Mouse (Mus musculus) brain, adult 2 months (tissue): ENCODE measurements at regions not wholly inside any gene's neighbourhood (a gene's known extent, or its start where the extent isn't known, plus 50 kb on each side); places are given as distances from the start of the nearest gene placed in this dataset.

Experiments
- DNase-seq: peaks from one replicate; pipeline ENCODE4 v3.0.0; 2011; ENCODE audit warnings: low read depth, low spot score

DNA sequence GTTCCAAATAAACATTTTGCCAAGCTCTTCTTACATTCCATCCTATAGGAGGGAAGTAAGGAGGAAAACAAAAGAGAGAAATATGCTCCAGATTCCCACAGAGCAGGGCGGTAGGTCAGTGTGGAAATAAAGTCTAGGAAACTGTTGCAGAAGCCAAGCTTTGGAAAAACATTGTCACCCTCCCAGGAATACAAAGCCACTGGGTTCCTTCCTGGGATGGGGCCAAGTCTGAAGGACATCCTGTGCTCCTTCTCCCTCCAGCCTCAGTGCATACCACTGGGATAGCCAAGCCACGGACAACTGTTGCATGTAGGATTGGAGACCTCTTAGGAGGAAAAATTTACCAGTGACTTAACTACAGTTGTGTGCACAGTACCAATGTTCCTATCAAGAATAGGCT lies 195.8 kb upstream of the Cdyl start:
- no peak for DNase-seq

DNA sequence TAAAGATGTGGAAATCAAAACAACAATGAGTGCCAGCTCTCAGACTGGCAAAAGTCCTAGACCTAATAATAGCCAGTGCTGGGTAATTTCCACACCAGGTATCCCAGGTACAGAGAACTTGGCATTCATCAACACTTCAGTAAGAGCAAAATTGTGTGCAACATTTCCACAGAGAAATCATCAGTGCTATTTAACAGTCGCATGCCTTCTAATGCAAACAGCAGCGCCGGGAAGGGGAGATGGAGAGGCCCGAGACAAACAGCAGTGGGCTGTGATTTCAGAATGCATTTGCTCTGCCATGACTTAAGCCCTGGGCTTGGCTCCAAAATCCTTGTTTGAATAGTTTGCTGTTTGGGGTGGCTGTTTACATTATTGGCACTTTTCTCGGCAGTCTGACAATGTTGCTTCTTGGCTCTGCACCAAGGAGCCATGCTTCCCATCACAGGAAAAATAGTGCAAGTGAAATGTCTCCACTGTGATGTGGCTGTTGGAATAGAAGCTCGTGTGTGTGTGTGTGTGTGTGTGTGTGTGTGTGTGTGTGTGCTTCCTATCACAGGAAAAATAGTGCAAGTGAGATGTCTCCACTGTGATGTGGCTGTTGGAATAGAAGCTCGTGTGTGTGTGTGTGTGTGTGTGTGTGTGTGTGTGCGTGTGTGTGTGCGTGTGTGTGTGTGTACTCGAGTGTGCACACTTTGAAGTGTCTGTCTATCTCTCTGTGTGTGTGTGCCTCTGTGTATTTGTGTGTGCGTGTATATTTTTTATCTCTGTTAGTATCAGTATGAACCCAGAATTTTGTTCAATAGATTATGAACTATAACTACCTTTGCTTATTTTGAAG lies 190.1 kb upstream of the Cdyl start:
- peak; percentile 90 for DNase-seq

DNA sequence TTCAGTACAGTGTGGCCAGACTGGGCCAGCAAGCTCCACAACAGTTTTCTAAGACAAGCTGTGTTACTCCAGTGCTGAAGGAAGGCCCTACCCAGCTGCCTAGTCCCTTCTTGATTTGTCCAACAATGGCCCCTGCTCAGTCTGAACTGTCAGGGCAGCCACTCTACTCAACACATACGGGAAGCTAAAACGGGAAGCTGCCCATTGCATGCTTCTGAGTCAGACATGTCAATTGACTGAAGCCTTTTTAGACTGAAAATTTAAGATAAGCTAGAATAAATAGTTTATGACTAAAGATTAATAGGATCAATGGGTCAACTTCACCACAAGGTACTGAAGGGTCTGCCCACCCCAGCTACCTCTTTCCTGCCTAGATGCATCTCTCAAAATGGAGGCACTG lies 181.4 kb upstream of the Cdyl start:
- DNase-seq: no peak

DNA sequence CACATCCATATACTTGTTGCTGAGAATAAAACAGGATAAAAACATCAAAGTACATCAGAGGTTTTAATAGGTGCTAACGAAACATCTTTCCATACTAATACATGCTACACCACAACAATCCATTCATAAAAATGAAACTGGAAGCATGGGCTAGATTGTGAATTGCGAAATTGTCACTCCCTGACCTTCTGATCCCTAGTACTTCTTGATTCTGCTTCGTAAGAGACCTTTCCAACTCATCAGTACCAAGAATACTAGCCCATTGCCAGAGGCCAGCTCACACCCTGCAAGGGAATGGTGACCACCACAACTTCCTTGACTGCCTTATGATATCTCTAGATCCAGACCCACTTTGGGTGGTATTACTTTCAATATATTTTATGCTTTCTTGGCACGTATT lies 177.3 kb upstream of the Cdyl start:
- DNase-seq: no peak

DNA sequence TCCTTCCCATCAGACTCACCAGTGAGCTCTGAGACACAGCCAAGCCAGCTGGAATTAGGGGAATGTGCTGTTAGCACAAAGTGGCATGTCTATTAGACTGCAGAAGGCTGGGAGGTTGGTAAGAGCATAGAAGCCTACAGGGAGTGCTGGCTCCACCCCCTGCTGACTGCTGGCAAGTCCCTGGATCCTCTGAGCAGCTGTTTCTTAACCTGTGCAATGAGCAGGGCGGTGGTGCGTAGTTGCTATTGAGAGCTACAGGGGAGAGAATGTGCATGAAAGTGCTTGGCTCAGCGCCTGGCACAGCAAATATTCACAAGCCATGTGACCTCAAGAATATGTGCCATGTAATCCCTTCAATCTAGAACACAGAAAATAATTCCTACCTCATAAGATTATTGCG lies 173.5 kb upstream of the Cdyl start:
- peak; percentile 34 for DNase-seq

DNA sequence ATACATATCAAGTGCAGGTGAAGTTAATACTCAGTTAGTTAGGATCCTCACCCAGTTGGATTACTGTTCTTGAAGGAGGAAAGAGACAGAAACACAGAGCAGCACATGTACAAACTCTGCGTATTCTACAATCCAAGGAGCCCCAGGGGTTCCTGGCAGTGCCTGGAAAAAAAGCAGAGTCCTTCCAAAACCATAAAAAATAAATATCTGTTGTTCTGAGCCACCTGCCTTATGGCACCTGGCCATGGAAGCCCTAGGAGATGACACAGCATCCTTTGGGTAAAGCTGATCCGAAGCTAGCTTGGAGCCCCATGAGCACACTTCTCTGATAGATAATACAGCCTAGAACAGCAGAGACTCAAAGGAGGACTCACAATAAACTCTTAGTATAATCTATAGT lies 159.9 kb upstream of the Cdyl start:
- peak; percentile 65 for DNase-seq

DNA sequence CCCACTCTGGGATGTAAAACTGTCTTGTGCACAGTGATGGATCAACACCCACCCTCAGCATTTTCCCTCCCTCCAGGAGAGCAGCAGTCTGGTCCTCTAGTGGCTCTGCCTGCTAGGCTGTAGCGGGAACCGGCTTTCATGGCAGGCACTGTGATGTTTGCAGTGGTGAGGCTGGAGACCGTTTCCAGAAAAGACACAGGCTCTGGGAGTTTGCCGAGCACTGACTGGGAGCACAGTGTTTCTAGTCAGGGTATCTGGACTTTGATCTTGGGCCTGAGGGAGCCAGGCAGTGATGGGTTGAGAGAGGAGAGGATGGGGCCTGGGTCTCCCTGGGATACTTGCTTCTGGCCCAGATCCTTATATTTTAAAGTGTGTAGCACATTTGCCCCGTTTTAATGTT lies 158.7 kb upstream of the Cdyl start:
- peak; percentile 40 for DNase-seq

DNA sequence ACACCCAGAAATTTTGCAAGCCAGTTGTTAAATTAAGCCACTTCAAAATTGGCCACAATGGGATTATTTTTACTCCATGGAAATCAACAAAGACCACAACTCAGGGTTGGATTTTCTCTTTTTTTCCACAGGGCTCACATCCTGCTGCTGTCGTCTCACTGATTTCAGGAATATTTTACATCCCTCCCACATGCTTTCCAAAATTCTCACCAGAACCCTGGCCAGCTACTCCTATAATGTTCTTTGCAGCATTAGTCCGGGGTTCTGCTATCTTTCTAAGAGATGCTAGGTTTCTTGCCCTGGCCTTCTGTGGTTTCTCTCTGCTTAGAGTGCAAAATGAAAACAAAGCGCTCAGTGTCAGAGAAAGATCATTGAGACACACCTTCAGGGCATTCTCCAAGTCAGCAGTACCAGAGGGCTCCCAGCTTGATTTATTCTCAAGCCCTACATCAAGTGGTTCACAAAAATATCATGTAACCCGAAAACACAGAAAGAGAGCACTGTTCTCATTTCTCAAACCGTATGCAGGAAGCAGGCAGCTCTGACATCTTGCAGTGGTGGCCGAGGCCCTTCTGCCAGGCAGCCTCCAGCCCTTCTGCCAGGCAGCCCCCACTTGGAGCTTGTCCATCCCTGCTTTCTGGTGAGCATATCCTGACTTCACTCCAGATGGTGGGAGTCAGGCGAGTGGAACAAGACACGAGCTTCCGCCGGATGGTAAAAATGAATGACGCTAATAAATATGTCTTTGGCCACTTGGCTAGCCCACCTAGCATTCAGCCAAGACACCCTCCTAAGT lies 158.1 kb upstream of the Cdyl start:
- DNase-seq: peak; percentile 94

DNA sequence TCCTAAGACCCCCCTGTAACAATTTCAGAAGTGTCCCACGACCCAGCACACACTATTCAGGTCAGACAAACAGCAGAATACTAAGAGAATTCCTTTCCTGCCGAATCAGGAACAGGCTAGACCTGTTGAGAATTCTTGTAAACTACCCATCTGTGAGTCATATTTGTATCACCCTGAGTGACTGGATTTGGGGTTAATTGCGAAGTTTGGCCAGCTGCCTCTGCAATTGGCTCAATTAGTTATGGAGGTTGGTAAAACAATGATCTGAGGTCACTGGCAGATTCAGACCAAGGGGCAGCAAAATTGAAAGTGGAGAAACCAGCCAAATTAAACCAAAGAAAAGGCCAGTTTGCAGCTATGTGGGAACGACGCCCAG lies 157.5 kb upstream of the Cdyl start:
- peak; percentile 66 for DNase-seq

DNA sequence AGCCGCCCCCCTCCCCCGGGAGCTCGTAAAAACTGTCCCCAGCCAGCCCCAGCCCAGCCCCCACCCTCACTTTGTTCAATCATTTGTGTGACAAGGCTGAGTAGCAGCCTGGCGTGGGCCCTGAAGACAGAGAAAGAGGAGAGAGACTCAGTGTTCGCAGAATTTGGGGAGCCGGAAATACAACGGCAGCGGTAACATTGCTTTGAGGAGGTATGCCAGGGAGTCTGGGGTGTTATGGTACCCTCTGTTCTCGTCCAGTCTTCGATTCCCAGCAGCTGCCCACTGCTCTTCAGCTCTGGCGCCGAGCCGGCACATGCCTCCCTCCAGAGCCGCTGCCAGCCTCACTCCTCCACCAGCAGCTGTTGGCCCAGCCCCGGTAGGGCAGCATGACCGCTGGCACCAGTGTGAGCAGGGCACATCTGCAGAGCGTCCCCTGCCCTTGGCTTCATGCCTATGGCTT lies 156.2 kb upstream of the Cdyl start:
- DNase-seq: peak; percentile 82

DNA sequence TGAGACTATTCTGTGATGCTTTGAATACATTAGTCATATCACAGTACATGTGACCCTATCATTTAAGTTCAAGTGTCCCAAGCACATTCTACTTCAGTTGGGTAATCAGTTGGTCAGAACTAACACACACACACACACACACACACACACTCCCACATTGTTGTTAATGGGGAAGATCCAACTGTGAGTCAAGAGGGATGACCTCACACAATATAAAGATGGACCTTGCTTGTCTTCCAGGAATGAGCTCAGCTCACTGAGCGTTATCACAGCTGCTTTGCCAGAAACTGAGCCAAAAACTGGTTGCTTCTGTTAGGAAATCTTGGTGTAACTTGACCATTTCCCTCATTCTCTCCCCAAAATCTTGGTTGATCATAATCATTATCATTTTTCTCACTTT lies 152.4 kb upstream of the Cdyl start:
- no peak for DNase-seq

DNA sequence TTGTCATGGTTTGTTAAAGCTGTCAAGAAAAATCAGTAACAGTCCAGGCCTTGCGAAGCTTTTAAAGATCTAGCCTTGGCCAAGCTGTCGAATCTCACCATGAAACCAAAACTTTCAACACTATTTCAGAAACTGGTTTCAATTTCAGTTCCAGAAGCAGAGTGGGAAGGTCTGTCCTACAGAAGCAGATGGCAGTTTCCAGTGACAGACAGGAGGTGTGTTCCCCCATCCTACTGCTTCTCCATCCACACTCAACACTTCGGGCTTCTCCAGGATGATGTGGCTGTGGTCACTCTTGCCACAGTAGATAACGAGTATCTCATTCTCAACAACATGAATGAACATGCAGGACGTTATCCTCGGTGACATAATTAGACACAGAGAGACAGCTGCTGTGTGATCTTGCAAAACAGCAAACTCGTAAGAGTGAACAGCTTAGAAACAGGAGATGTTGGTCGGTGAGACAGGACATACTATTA lies 147.6 kb upstream of the Cdyl start:
- peak; percentile 78 for DNase-seq

DNA sequence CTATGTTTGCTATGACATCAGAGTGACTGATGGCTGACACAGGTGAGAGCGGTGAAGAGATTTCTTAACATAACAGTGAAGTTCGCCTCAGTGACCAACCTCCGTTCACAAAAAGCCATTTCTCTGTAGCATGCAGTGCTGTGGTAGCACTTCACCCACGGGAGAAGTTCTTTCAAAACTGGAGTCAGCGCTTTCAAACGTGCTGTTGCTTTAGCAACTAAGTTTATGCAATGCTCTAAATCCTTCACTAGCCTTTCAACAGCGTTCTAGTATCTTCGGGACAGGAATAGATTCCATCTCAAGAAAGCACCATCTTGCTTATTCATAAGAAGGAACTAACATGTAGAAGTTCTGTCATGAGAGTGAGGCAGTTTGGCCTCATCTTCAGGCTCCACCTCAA lies 146.5 kb upstream of the Cdyl start:
- DNase-seq: peak; percentile 79

DNA sequence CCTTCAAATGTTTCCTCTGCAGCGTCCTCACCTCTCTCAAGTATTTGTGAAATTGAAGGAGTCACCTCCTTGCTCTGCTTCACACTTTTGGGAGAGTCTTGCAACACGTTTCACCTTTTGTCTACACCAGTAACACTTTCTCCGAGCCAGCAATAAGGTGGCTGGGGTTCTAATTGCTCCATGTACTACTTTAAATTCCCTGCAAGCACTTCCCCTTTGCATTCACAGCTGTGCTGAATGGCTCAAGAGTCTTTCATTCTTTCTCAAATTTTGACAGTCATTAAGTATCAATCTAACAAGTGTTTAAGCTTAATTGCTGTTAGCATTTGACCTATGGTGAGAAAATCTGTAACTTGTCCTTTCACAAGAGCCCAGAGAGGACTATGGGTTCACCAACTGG lies 144.3 kb upstream of the Cdyl start:
- DNase-seq: no peak

DNA sequence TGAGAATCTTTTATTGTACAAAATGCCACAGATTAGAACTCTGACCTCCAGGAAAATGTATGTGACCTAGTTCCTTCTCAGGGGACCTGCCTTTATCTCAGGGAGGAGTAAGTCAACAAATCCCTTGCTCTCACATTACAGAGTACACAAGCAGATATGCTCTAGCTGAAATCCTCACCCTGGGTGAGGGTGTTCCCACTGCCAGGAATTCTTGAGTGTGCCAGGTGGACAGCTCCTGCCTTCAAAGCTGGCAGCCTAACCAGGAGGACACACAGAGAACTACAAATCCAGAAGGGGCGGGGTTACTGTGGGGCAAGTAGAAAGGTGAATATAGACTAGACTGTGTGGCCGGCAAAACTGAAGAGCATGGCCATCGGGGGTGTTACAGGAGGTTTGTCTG lies 141.9 kb upstream of the Cdyl start:
- peak; percentile 30 for DNase-seq

DNA sequence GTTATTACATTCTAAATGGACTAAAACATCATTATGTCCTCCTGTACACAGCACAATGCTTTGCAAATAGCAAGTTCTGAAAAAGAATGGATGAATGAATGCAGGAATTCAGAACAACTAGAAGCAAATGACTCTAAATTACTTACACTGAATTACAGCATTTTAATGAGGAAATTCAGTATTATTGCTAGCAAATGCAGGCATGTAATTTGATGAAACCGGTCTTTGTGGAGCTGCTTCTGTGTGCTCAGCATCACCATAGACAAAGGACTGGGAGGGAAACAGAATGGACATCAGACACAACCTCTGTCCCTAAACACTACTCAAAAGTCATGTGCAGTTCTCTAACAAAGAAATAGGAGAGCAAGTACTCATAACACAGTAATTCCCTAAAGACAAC lies 137.4 kb upstream of the Cdyl start:
- no peak for DNase-seq

DNA sequence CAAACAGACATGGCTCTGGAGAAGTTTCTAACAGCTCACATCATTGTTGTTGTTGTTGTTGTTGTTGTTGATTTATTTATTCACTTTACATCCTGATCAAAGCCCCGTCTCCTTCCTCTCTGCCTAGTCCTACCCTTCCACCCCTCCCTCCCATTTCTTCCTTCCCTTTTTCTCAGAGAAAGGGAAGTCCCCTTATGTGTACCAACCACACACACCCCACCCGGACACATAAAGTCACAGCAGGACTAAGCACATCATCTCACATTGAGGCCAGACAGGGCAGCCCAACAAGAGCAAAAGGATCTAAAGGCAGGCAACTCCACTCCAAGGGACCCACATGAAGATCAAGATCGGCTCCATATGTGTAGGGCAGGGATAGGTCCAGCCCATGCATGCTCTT lies 130.1 kb upstream of the Cdyl start:
- DNase-seq: no peak

DNA sequence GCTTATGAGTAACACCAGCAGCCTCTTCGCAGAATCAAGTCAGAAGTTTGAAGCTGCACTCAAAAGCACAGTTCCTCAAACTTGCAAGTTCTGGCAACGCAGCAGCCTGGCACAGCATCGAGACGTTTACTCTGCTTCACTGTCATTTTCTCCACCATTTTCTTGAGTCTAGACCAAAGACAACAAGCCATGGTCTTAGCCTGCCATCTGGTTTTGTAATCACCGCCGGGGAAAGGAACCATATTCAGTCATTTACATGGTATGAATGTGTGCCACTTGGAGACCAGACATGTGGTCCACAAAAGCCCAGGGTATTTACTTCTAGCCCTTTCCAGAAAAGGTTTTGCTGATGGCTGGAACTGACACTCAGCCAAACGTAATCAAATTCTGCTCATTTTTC lies 122.5 kb upstream of the Cdyl start:
- DNase-seq: no peak

DNA sequence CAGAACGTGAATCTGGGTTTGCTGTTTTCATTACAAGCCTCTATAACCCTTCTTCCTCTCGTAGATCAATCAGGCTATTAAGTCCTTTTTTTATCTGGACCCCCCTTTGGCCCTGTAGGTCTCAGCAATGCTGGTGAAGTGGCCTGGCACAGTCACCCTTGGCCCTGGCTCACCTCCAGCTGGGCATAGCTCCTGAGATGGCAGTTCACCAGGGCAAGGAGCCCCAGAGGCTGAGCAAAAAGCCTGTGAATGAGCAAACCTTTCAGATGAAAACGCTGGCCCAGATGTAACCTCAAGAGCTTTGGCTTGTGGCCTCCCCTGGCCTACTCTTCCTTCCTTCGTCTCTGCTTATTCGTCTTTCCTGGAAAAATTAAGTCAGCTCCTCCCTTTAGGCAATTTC lies 121.7 kb upstream of the Cdyl start:
- peak; percentile 26 for DNase-seq

DNA sequence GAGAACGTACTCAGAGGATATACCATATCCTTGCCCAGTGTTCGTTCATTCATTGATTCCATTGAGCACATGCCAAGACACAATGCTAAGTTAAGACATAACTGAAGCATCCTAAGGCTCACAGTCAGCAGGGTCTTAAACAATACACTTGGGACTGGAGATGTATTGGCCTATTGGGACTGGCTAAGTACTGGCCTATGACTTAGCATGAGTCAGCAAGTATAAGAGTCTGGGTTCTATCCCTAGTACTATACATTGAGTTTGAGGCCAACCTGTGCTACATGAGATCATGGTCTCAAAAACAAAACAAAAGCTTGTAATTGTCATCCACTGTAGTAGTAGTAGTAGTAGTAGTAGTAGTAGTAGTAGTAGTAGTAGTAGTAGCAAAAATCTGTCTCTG lies 119.2 kb upstream of the Cdyl start:
- DNase-seq: no peak

DNA sequence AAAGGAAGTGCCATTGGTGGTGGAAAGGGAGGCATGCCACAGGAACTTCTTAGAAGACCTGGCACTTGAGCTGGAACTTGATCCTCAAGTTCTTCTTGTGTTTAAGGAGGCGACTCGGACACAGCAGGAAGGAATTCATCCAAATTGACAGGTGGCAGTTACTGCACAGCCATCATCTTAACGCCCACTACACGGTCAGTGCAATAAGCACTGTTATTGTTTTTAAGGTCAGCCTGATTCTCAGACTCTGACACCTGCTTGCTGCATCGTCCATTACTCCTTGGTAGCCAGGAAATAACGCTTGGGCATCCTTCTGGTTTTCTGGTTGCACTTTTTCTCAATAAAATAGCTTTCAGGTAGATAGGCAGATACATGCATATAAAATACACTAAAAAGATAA lies 118.6 kb upstream of the Cdyl start:
- DNase-seq: no peak

DNA sequence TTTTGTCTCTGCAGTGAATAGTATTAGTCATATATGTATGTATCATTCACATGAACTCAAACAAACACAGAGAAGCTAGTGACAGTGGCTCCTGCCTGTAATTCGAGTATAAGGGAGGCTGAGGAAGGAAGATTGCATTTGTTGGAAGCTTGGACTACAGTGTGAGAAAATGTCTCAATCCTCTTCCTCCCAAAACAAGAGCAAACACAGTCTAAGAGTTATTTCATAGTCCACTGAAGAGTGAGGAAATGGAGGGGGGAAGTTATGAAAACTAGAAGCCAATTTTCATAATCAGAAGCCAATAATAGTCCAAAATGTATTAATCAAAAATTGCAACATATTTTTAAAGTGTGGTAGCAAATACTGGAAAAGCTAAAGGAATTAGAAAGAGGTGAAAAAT lies 95.6 kb upstream of the Cdyl start:
- no peak for DNase-seq

DNA sequence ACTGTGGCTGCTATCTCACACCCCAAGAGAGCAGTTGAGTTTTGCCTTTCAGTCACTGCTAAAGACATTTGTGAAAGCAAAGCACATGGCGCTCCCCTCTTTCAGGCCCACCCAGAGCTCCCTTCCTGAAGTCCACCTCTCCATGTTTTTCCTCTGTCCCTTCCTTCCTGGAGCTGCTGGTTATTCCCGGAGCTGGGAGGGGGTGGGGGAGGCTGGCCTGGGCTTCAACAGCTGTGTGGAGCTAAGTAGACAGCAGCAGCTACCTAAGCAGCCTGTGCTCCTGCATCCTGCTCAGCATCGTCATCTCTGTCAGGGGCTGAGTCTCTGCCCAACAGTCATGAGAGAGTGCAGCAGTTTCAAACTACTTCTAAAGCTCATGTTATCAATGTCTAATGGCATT lies 78.0 kb upstream of the Cdyl start:
- peak; percentile 46 for DNase-seq
